Mouse (Mus musculus) left cerebral cortex, adult 2 months (tissue): ENCODE measurements around the gene Clptm1. TPM values are rescaled to one million over a fixed set of nuclear protein-coding genes. Genes with fewer than 3 reads are reported as not detected.

Experiments
- DNase-seq, 2 experiments: peaks; one replicate each; pipeline ENCODE4 v3.0.0; 2021 to 2022; ENCODE audit warnings: low spot score in 2 of 2, mixed read lengths in 1 of 2; ENCODE audit errors: extremely low spot score in 1 of 2
- H3K27ac ChIP-seq: fragments of 200-600 bp; 2 replicates; pipeline ENCODE4 v1.8.1; 2022
- H3K4me3 ChIP-seq: fragments of 200-600 bp; 2 replicates; pipeline ENCODE4 v1.8.1; 2022
- CTCF ChIP-seq: fragments of 200-600 bp; IDR thresholded peaks from 2 replicates; pipeline ENCODE4 v1.8.1; 2022; ENCODE audit warnings: antibody characterized with exemption, mild to moderate bottlenecking, moderate library complexity
- intact Hi-C: fragments of 180-260 bp; cut with DNase I; formaldehyde crosslinking; loops from one replicate; pipeline ENCODE4 v1.15.1; 2025
- total RNA-seq, 2 experiments: library from RNA; stranded (reverse); gene quantifications; 2 replicates each; pipeline ENCODE4 v1.2.3; 2021

Gene Clptm1
- total RNA-seq, 2 experiments from 2014 or later = 137 to 139 TPM

DNA sequence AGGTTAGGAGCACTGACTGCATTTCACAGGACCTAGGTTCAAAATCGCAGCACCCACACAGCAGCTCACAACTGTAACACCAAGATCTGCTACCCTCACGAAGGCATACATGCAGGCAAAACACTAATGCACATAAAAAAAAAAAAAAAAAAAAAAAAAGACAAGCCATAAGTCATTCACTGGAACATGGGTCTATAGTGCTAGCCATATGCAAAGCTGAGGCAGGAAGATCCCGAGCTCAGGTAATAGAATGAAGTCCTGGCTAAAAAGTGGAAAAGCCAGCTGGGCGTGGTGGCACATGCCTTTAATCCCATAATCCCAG lies 35.0 kb upstream of the Clptm1 start:
- Histone ChIP-seq H3K27ac (peak overlapping the region; percentile 69; the same call in 1 of the 2 replicates), H3K4me3 (no peak overlapping the region)
- no peak for TF ChIP-seq CTCF
- no peak for DNase-seq
- intact Hi-C loops = loop anchor here (5.0 kb wide), 1 partner anchor 292 kb away; no protein-coding TSS in a partner anchor

GRCm38 (mm10) chr7:19698907-19699826 lies 34.3 kb upstream of the Clptm1 start, which contains the start of gene Apoe:
TSS of gene Apoe (minus strand) at chr7:19699188.
- no peak for TF ChIP-seq CTCF
- intact Hi-C loops = no loop called here
- DNase-seq = peak; percentile 49 to 70
- Histone ChIP-seq H3K27ac (peak within 1 kb of the TSS; percentile 69), H3K4me3 (peak within 1 kb of the TSS; percentile 43)

DNA sequence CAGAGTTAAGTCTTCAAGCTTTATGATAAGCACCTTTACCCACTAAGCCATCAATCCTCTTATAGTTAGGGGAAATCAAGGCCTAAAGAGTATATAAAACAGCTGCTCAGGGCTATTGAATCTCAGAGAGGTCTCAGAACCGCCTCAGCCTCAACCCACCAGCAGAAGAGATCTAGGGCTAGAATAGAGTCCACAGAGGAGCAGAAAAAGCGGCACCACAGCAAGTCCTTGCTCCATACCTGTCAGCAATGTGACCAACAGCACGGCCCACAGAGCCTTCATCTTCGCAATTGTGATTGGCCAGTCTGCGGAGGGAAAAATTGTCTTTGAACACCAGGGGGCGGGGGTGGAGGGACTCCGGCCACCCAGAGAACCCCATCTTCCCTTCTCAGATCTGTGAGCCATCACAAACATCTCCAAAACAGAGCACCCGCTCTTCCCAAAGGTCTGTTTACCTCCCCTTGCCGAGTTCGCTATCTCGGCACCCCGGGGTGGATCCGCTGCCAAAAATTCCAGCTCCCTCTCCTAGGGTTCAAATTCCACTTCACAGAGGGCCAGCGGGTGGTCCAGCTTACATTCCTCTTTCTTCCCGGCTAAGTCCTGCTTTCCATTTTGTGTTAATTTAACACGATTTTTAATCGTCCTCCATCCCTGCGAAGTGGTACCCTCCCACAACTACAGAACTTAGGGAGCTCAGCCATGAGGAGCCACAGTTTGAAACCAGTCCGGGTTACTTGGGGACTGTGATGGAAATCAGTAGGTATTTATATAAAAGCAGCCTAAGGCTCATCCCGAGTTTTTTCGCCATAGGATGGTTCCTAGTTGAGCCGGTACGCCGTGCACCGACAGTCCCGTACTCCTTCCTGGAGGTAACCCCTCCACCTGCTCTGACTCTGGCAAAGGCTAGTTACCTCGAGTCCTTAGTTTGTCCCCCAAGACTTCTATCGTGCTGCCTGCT lies 33.4 kb upstream of the Clptm1 start:
- peak; percentile 15 for TF ChIP-seq CTCF
- intact Hi-C loops = no loop called here
- no peak for DNase-seq
- Histone ChIP-seq H3K4me3 (peak overlapping the region; percentile 43), H3K27ac (peak overlapping the region; percentile 69)

DNA sequence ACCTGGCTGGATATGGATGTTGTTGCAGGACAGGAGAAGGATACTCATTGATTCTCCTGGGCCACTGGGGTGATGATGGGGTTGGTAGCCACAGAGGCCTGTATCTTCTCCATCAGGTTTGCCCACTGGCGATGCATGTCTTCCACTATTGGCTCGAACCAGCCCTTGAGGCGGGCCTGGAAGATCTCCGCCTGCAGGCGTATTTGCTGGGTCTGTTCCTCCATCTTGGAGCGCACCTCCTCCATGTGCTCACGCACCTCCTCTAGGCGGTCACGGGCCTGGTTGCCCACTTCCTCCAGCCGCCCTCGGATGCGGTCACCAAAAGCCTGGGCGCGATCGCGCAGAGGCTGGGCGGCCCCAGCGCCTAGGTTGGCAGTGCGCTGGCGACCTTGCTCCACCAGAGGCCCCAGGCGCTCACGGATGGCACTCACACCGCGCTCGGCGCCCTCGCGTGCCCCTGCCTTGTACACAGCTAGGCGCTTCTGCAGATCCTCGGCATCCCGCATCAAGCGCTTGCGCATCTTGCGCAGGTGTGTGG lies 31.6 kb upstream of the Clptm1 start:
- no peak overlapping the region for H3K27ac ChIP-seq
- intact Hi-C loops = no loop called here

DNA sequence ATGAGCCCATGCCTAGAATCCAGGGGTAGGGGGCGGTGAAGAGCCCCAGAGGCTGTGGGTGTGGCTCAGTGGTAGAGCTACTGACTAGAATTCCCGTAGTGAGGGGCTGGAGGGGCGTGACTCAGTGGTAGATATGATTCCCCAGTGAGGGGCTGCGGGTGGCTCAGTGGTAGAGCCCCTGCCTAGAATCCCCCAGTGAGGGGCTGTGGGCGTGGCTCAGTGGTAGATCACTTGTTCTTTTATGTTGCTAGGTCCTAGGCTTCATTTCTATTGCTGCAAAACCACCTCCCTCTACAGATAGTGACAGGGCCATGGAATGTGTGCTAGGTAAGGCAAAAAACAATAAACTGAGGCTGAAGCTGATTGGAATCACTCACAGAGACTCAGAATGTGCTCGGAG lies 31.0 kb upstream of the Clptm1 start:
- no peak for DNase-seq
- intact Hi-C loops = no loop called here
- H3K4me3 ChIP-seq = peak overlapping the region; percentile 21; the same call in 1 of the 2 replicates
- H3K27ac ChIP-seq = no peak overlapping the region
- TF ChIP-seq CTCF = no peak

More for the DNA sequence above, 31.6 kb upstream of the Clptm1 start:
- no peak for TF ChIP-seq CTCF
- no peak for DNase-seq
- H3K4me3 ChIP-seq = peak overlapping the region; percentile 21

DNA sequence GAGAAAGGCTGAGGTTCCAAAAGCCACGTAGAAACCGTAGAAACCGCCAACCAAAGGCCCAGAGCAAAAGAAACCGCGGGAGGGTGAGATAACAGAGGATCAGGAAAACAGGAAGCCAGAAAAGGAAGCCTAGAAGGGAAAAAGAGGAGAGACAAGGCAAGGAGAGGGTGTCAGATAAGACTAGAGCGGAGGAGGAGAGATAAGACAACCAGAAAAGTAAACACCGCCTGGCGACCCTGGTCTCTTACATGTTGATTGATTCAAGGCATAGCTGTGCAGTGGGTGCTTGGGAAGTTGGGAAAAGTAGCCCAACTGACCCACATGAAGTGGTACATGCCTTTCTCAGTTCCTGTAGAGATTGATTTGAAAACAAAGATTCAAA lies 30.4 kb upstream of the Clptm1 start:
- no peak for DNase-seq
- no peak for TF ChIP-seq CTCF
- Histone ChIP-seq H3K27ac (no peak overlapping the region), H3K4me3 (no peak overlapping the region)
- intact Hi-C loops = no loop called here

- H3K27ac ChIP-seq = no peak overlapping the region; the same call in 1 of the 2 replicates
- intact Hi-C loops = no loop called here
- no peak for DNase-seq
- H3K4me3 ChIP-seq = no peak overlapping the region
- TF ChIP-seq CTCF = no peak
Measured at GRCm38 (mm10) chr7:19694336-19695212, 29.7 kb upstream of the Clptm1 start.

GRCm38 (mm10) chr7:19693421-19693820 lies 28.6 kb upstream of the Clptm1 start:
- no peak for DNase-seq
- no peak for TF ChIP-seq CTCF
- Histone ChIP-seq H3K4me3 (no peak overlapping the region), H3K27ac (peak overlapping the region; percentile 38; the same call in 1 of the 2 replicates)
- intact Hi-C loops = no loop called here

GRCm38 (mm10) chr7:19691873-19692865 lies 27.3 kb upstream of the Clptm1 start, which contains the start of gene Apoc1:
TSS of gene Apoc1 (minus strand) at chr7:19692660.
- Histone ChIP-seq H3K27ac (peak within 1 kb of the TSS; percentile 28; the same call in 1 of the 2 replicates), H3K4me3 (no peak within 1 kb of the TSS)
- no peak for TF ChIP-seq CTCF
- intact Hi-C loops = no loop called here
- DNase-seq = no peak

DNA sequence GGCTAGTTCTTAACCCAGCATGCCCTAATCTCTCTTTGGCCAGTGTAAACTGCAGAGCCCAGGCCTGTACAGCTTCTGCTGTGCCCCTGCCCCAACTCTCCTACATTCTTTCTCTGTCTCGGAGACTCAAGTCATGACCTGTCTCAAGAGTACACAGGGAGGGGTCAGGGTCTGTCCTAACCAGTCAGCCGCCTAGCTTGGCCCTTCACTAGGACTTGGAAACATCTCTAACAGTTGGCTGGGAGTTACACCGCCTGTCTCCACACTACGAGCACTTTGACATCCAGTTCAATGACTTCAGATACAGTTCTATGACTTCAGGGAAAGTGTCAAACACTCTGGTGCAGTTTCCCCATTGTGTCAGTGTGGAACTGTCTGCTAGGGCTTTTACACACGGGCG lies 26.6 kb upstream of the Clptm1 start:
- TF ChIP-seq CTCF = no peak
- DNase-seq = no peak
- intact Hi-C loops = no loop called here
- H3K27ac ChIP-seq = no peak overlapping the region
- no peak overlapping the region for H3K4me3 ChIP-seq
